14 mouse cellular contexts compared by ENCODE assay signal in the genomic region with DNA sequence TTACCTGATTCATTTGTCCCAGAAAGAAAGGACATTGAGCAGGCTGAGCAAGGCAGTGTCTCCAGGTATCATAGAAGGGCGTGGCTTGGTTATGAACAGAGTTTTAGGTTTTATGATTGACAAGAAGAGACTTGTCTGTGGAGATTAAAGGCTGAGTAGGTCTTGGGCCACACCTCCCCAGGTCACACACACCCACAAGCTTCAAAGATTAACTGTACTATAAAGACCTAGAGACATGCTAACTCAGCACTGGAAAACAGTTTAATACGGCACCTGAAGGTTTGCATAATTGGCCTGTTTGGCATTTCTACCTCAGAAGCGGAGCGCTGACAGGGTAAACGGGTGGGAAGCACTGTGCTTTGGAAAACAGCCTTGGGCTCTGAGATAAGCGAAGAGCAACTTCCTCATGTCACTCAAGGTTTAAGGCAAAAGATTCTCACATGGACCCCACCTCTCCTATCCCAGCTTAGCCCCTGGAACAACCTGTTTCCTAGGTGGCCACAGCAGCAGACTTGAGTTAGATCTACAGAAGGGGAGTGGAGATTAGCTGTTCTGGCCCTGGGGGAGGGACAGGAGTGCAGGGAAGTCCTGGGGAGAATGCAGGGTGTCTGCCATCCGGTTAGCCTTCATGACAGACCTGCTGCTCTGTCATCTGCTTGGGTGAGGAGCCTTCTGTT. TPM values are rescaled to one million over a fixed set of nuclear protein-coding genes. Genes with fewer than 3 reads are reported as not detected.
A peak's percentile ranks its signal among the peaks of the same experiment; 100 is the strongest.
DNase-seq lines count a peak whose midpoint lies in the region; ATAC-seq and TF ChIP-seq lines count a peak whose summit lies in the region.
"Had no signal": no experiment of that assay in that cellular context is flagged by ENCODE, and none has a peak within 500 bp of the region (broad histone marks: within the 10 kb centered on the region; RNA-seq: fewer than 3 reads in every experiment).

No protein-coding gene starts in this region.

- peaks cover 7% of the 10 kb centered on the region; the same call in 1 of the 2 replicates for H3K4me1 ChIP-seq in kidney, adult 2 months (ENCODE audit: control insufficient read depth, insufficient read depth, low read length)
- H3K4me1 ChIP-seq: forebrain, embryonic 10.5 days; neural tube, embryonic 13.5 days had no signal

- no peak for TF ChIP-seq CTCF in kidney, adult 2 months (conservative IDR thresholded peaks at IDR 0.05; ENCODE audit: insufficient read depth, insufficient read length, low read depth, low read length)

- H3K4me3 ChIP-seq in kidney, adult 2 months (ENCODE audit: insufficient read depth, low read depth, low read length) = no peak overlapping the region
- H3K4me3 ChIP-seq: forebrain, embryonic 10.5 days; neural tube, embryonic 13.5 days had no signal

- H3K27ac ChIP-seq in kidney, adult 2 months (ENCODE audit: insufficient read depth, low read depth, low read length) = 0 out of 2 replicates have a peak overlapping the region, but pooled peaks have one; percentile 1
- H3K27ac ChIP-seq: forebrain, embryonic 10.5 days; neural tube, embryonic 13.5 days had no signal

- TF ChIP-seq POLR2A in kidney, adult 2 months (IDR thresholded peaks at IDR 0.05; ENCODE audit: low read depth, low read length) = no peak

- no peaks in the 10 kb centered on the region for H3K27me3 ChIP-seq in kidney, adult 2 months (replicated peaks; ENCODE audit: control insufficient read depth, insufficient read depth, low read length)
- H3K27me3 ChIP-seq: neural tube, embryonic 13.5 days had no signal

- H3K36me3 ChIP-seq in kidney, adult 2 months (ENCODE audit: control insufficient read depth, insufficient read depth, low read length) = peaks cover 5% of the 10 kb centered on the region; the same call in 1 of the 2 replicates

- ATAC-seq in megakaryocyte-erythroid progenitor cell, adult 5-6 weeks (replicated peaks; ENCODE audit: low FRiP score, low TSS enrichment, poor library complexity, severe bottlenecking) = peak; percentile 54
- ATAC-seq in erythroid progenitor cell, adult 5-6 weeks (replicated peaks; ENCODE audit: low FRiP score, poor library complexity, severe bottlenecking) = no peak

- DNase-seq in kidney, adult 2 months = peak; percentile 85
- no peak for DNase-seq in kidney, postnatal 4 days
- peak; percentile 31 for DNase-seq in brain, adult 2 months (ENCODE audit: low read depth, low spot score)
- DNase-seq in kidney, postnatal 10 days = peak; percentile 28
- no peak for DNase-seq in cerebellum, adult 9-10 months
- no peak for DNase-seq in B cell, adult 2 months
- DNase-seq: cerebellum, adult 11-12 months; embryo, embryonic 11 days; lung, adult 18-20 months; spleen, adult 18-20 months had no signal

- 52% methylated on average over 7 of the region's 7 CpGs for WGBS in kidney, adult 2 months

RNA-seq across cellular contexts. Expression of a gene that starts 33.9 kb away (rescaled TPM):
- polyA plus RNA-seq in kidney, adult 2 months (2012; rRNA removed) = 23.4 and 26.1 TPM in 2 replicates
- total RNA-seq in megakaryocyte-erythroid progenitor cell, adult 5-6 weeks (2014; fragmentation: Nextera tagmentation) = 33.2 and 41.6 TPM in 2 replicates
- 29.6 and 31.8 TPM in 2 replicates for total RNA-seq in megakaryocyte-erythroid progenitor cell, adult 5-6 weeks (2017)
- 24.1 and 28.9 TPM in 2 replicates for total RNA-seq in erythroid progenitor cell, adult 5-6 weeks (2015; ENCODE audit: low replicate concordance)
- 27.6 and 31.5 TPM in 2 replicates for total RNA-seq in erythroid progenitor cell, adult 5-6 weeks (2017; ENCODE audit: low replicate concordance)

RNA-seq across cellular contexts. Expression of a gene that starts 40.4 kb away (rescaled TPM):
- 34.8 and 36.5 TPM in 2 replicates for polyA plus RNA-seq in kidney, adult 2 months (2012; rRNA removed)
- 342 and 430 TPM in 2 replicates for total RNA-seq in megakaryocyte-erythroid progenitor cell, adult 5-6 weeks (2014; fragmentation: Nextera tagmentation)
- total RNA-seq in megakaryocyte-erythroid progenitor cell, adult 5-6 weeks (2017) = 275 and 355 TPM in 2 replicates
- total RNA-seq in erythroid progenitor cell, adult 5-6 weeks (2015; ENCODE audit: low replicate concordance) = 498 and 632 TPM in 2 replicates
- total RNA-seq in erythroid progenitor cell, adult 5-6 weeks (2017; ENCODE audit: low replicate concordance) = 273 and 310 TPM in 2 replicates

Comparison
In these comparisons a context has a peak if more than half of its experiments do, and no peak if none do; other contexts are left out.
1. DNase-seq: peak in kidney, adult 2 months (single experiment), brain, adult 2 months (single experiment) and kidney, postnatal 10 days (single experiment); none in kidney, postnatal 4 days (0 of 2), cerebellum, adult 9-10 months (single experiment) and B cell, adult 2 months (0 of 2).